21 mouse cellular contexts compared by ENCODE assay signal in genomic region chr13:96962801-96963200, GRCm38 (mm10). TPM values are rescaled to one million over a fixed set of nuclear protein-coding genes. Genes with fewer than 3 reads are reported as not detected.
DNase-seq lines count a peak whose midpoint lies in the region; ATAC-seq lines count a peak whose summit lies in the region.
"Had no signal": no experiment of that assay in that cellular context is flagged by ENCODE, and none has a peak within 500 bp of the region (broad histone marks: within the 10 kb centered on the region; RNA-seq: fewer than 3 reads in every experiment).

No protein-coding gene starts in this region.

- H3K4me2 ChIP-seq in lung, embryonic 16.5 days (ENCODE audit: low read depth, low read length): no peak overlapping the region
- H3K4me2 ChIP-seq in intestine, embryonic 15.5 days (replicated peaks): no peak overlapping the region
- H3K4me2 ChIP-seq in liver, embryonic 11.5 days: no peak overlapping the region
- H3K4me2 ChIP-seq in stomach, embryonic 14.5 days (replicated peaks; ENCODE audit: low read depth, low read length): no peak overlapping the region
- H3K4me2 ChIP-seq: midbrain, embryonic 15.5 days; neural tube, embryonic 15.5 days had no signal

- no peaks in the 10 kb centered on the region for H3K36me3 ChIP-seq in lung, embryonic 16.5 days (ENCODE audit: control insufficient read depth, insufficient read depth, low read length)
- no peaks in the 10 kb centered on the region for H3K36me3 ChIP-seq in intestine, embryonic 15.5 days
- H3K36me3 ChIP-seq in liver, embryonic 11.5 days (ENCODE audit: control insufficient read depth, insufficient read depth, low read length): no peaks in the 10 kb centered on the region
- no peaks in the 10 kb centered on the region for H3K36me3 ChIP-seq in stomach, embryonic 14.5 days (ENCODE audit: control insufficient read depth, insufficient read depth, low read length)
- H3K36me3 ChIP-seq: embryonic facial prominence, embryonic 10.5 days; midbrain, embryonic 15.5 days; neural tube, embryonic 15.5 days had no signal

- no peaks in the 10 kb centered on the region for H3K4me1 ChIP-seq in lung, embryonic 16.5 days (replicated peaks; ENCODE audit: control insufficient read depth, insufficient read depth, low read length)
- H3K4me1 ChIP-seq in intestine, embryonic 15.5 days (replicated peaks): no peaks in the 10 kb centered on the region
- no peaks in the 10 kb centered on the region; the same call in 1 of the 2 replicates for H3K4me1 ChIP-seq in liver, embryonic 11.5 days (replicated peaks; ENCODE audit: control insufficient read depth, insufficient read depth, low read length)
- no peaks in the 10 kb centered on the region for H3K4me1 ChIP-seq in stomach, embryonic 14.5 days (ENCODE audit: control insufficient read depth, insufficient read depth, low read length)
- H3K4me1 ChIP-seq: embryonic facial prominence, embryonic 10.5 days; midbrain, embryonic 15.5 days; neural tube, embryonic 15.5 days had no signal

- H3K9ac ChIP-seq in lung, embryonic 16.5 days (ENCODE audit: low read length): no peak overlapping the region
- no peak overlapping the region for H3K9ac ChIP-seq in intestine, embryonic 15.5 days
- H3K9ac ChIP-seq in liver, embryonic 11.5 days (ENCODE audit: low read depth, low read length): no peak overlapping the region
- H3K9ac ChIP-seq in stomach, embryonic 14.5 days (replicated peaks; ENCODE audit: low read depth, low read length): no peak overlapping the region
- H3K9ac ChIP-seq: midbrain, embryonic 15.5 days; neural tube, embryonic 15.5 days had no signal

- ATAC-seq in lung, embryonic 16.5 days (ENCODE audit: low read depth): peak; percentile 69
- peak; percentile 70 for ATAC-seq in intestine, embryonic 15.5 days
- ATAC-seq in liver, embryonic 11.5 days (replicated peaks; ENCODE audit: low FRiP score): peak; percentile 64
- peak; percentile 91 for ATAC-seq in stomach, embryonic 14.5 days (ENCODE audit: insufficient number of reproducible peaks, insufficient read depth, low FRiP score, low read depth)
- ATAC-seq in inflammation-experienced regulatory T-cells, adult 6 months: no peak
- ATAC-seq: hindbrain, embryonic 16.5 days; midbrain, embryonic 15.5 days had no signal

- WGBS in lung, embryonic 16.5 days: 52% methylated on average over 5 of the region's 5 CpGs
- WGBS in intestine, embryonic 15.5 days: 58% methylated on average over 5 of the region's 5 CpGs
- WGBS in liver, embryonic 11.5 days: 73% methylated on average over 5 of the region's 5 CpGs
- 67% methylated on average over 5 of the region's 5 CpGs for WGBS in stomach, embryonic 14.5 days

- H3K4me3 ChIP-seq in lung, embryonic 16.5 days (ENCODE audit: low read length): no peak overlapping the region
- no peak overlapping the region for H3K4me3 ChIP-seq in intestine, embryonic 15.5 days (replicated peaks)
- no peak overlapping the region for H3K4me3 ChIP-seq in liver, embryonic 11.5 days (ENCODE audit: low read depth, low read length)
- no peak overlapping the region for H3K4me3 ChIP-seq in stomach, embryonic 14.5 days (ENCODE audit: low read depth, low read length)
- H3K4me3 ChIP-seq: embryonic facial prominence, embryonic 10.5 days; layer of hippocampus, adult 2 months; megakaryocyte, embryonic 14.5 days; midbrain, embryonic 15.5 days; neural tube, embryonic 15.5 days had no signal

- no peaks in the 10 kb centered on the region for H3K9me3 ChIP-seq in lung, embryonic 16.5 days (ENCODE audit: control insufficient read depth, low read length)
- no peaks in the 10 kb centered on the region for H3K9me3 ChIP-seq in intestine, embryonic 15.5 days
- H3K9me3 ChIP-seq in liver, embryonic 11.5 days (ENCODE audit: control insufficient read depth, low read length): no peaks in the 10 kb centered on the region
- H3K9me3 ChIP-seq in stomach, embryonic 14.5 days (ENCODE audit: control insufficient read depth, low read depth, low read length): no peaks in the 10 kb centered on the region
- H3K9me3 ChIP-seq: embryonic facial prominence, embryonic 10.5 days; midbrain, embryonic 15.5 days; neural tube, embryonic 15.5 days had no signal

- no peaks in the 10 kb centered on the region for H3K27me3 ChIP-seq in lung, embryonic 16.5 days (ENCODE audit: control insufficient read depth, insufficient read depth, low read depth, low read length)
- H3K27me3 ChIP-seq in intestine, embryonic 15.5 days (replicated peaks): no peaks in the 10 kb centered on the region
- no peaks in the 10 kb centered on the region for H3K27me3 ChIP-seq in liver, embryonic 11.5 days (replicated peaks; ENCODE audit: control insufficient read depth, insufficient read depth, low read length)
- no peaks in the 10 kb centered on the region for H3K27me3 ChIP-seq in stomach, embryonic 14.5 days (ENCODE audit: control insufficient read depth, insufficient read depth, low read length)
- H3K27me3 ChIP-seq: midbrain, embryonic 15.5 days; neural tube, embryonic 15.5 days had no signal

- DNase-seq in lung, postnatal 25 days (ENCODE audit: low spot score): no peak
- no peak for DNase-seq in liver, embryonic 11.5 days (ENCODE audit: low spot score)
- DNase-seq in adrenal gland, postnatal 25 days: no peak
- no peak for DNase-seq in ovary, postnatal 10 days (ENCODE audit: low spot score)
- DNase-seq: adrenal gland, postnatal 36 days; cerebellum, adult 18-20 months; gastrocnemius, postnatal 25 days; kidney, adult 8-10 months; kidney, postnatal 14 days; right cerebral cortex, postnatal 4 days; thymus, postnatal 36 days had no signal

- H3K27ac ChIP-seq in lung, embryonic 16.5 days (ENCODE audit: low read length): no peak overlapping the region
- H3K27ac ChIP-seq in intestine, embryonic 15.5 days: no peak overlapping the region
- no peak overlapping the region for H3K27ac ChIP-seq in liver, embryonic 11.5 days (ENCODE audit: low read depth, low read length)
- H3K27ac ChIP-seq in stomach, embryonic 14.5 days (ENCODE audit: low read length): no peak overlapping the region
- H3K27ac ChIP-seq: embryonic facial prominence, embryonic 10.5 days; layer of hippocampus, adult 2 months; midbrain, embryonic 15.5 days; neural tube, embryonic 15.5 days had no signal

RNA-seq across cellular contexts. Expression of gene Gcnt4, which starts 38.3 kb away (rescaled TPM):
- 0.33 and 0.39 TPM in 2 replicates for polyA plus RNA-seq in lung, embryonic 16.5 days (2015; fragmentation: Nextera tagmentation; extraction: Ambion mirVana)
- 4.5 and 4.8 TPM in 2 replicates for polyA plus RNA-seq in intestine, embryonic 15.5 days (2015; fragmentation: Nextera tagmentation; extraction: Ambion mirVana)
- 0.70 TPM in 2 replicates for polyA plus RNA-seq in liver, embryonic 11.5 days (2014; fragmentation: Nextera tagmentation; extraction: Ambion mirVana)
- 0.50 and 0.84 TPM in 2 replicates for polyA plus RNA-seq in stomach, embryonic 14.5 days (2014; fragmentation: Nextera tagmentation; extraction: Ambion mirVana)
- under 1 TPM in 1 of 3 experiments, not detected in 2; 0.09 TPM for polyA plus RNA-seq in inflammation-experienced regulatory T-cells, adult 6 months (2017; shearing (Covaris generic))
- 1.3 and 1.6 TPM in 2 replicates for total RNA-seq in adrenal gland, postnatal 25 days (2021)
